Mouse (Mus musculus): ENCODE results near the gene Irak2. TPM values are rescaled to one million over a fixed set of nuclear protein-coding genes. Genes with fewer than 3 reads are reported as not detected.
A peak's percentile ranks its signal among the peaks of the same experiment; 100 is the strongest.

The Irak2 gene
- polyA plus RNA-seq, 1 experiment: 45.9 TPM

- Histone ChIP-seq H3K4me3 (ENCODE audit: insufficient read depth, poor library complexity, severe bottlenecking) (no peak overlapping the region), H3K27me3 (ENCODE audit: control insufficient read depth, insufficient read depth, insufficient read length) (no peaks in the 10 kb centered on the region), H3K79me3 (ENCODE audit: low read depth) (no peaks in the 10 kb centered on the region), H3K36me3 (ENCODE audit: control insufficient read depth, insufficient read depth) (no peaks in the 10 kb centered on the region), H3ac (ENCODE audit: control insufficient read depth, insufficient read length, low read depth) (no peak overlapping the region), H3K79me2 (ENCODE audit: control insufficient read depth, insufficient read depth) (no peaks in the 10 kb centered on the region)
- TF ChIP-seq CEBPB (IDR thresholded peaks at IDR 0.05; ENCODE audit: low read depth) (no peak), USF1 (IDR thresholded peaks at IDR 0.05; ENCODE audit: low read depth) (no peak), MYOD1 (IDR thresholded peaks at IDR 0.05; ENCODE audit: control insufficient read depth, insufficient read length, low read depth) (no peak), CTCF (IDR thresholded peaks at IDR 0.05; ENCODE audit: control insufficient read depth, insufficient read depth, insufficient read length) (no peak), MAX (IDR thresholded peaks at IDR 0.05) (no peak), MYOG (IDR thresholded peaks at IDR 0.05; ENCODE audit: control insufficient read depth, extremely low read depth, insufficient read length) (no peak), FOSL1 (IDR thresholded peaks at IDR 0.05; ENCODE audit: insufficient read depth, low read length, poor library complexity, severe bottlenecking) (no peak)
Measured at GRCm38 (mm10) chr6:113678246-113679012, 40.2 kb downstream of the Irak2 start.

DNA sequence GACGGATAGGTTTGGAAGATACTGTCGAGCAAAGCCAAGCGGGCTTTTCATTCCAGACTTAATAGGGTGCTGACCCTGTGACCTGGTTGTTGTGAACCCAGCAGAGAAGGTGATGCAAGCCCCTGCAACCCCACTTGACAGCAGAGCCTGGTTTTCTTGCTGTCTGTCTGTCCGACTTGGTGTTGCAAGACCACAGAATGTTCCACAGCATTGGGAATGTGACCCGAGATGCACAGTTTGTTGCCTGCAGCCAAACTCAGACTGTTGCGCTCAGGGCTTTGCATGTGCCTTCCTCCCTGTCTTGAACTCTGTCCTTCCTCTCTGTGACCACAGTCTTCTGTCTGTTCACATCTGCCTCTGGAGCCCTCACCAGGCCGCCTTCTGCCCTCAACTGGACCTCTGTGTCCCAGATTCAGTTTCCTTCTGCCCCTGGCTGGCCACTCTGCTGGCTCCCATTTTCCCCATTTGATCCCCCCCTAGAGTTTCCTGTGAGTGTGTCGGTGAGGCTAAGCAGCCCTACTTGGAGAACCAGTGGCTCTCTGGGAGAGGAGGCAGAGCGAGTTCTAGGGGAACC is 41.8 kb downstream of the Irak2 start:
- no peaks in the 10 kb centered on the region for H3K79me2 ChIP-seq (ENCODE audit: control insufficient read depth, insufficient read depth)
- no peaks in the 10 kb centered on the region for H3K27me3 ChIP-seq (ENCODE audit: control insufficient read depth, insufficient read depth, insufficient read length)
- H3K36me3 ChIP-seq (ENCODE audit: control insufficient read depth, insufficient read depth): no peaks in the 10 kb centered on the region
- no peak overlapping the region for H3K4me3 ChIP-seq (ENCODE audit: insufficient read depth, poor library complexity, severe bottlenecking)
- no peaks in the 10 kb centered on the region for H3K79me3 ChIP-seq (ENCODE audit: low read depth)
- TF ChIP-seq MYOD1 (IDR thresholded peaks at IDR 0.05; ENCODE audit: control insufficient read depth, insufficient read length, low read depth) (no peak), FOSL1 (IDR thresholded peaks at IDR 0.05; ENCODE audit: insufficient read depth, low read length, poor library complexity, severe bottlenecking) (no peak), MYOG (IDR thresholded peaks at IDR 0.05; ENCODE audit: control insufficient read depth, extremely low read depth, insufficient read length) (no peak), USF1 (IDR thresholded peaks at IDR 0.05; ENCODE audit: low read depth) (no peak), MAX (IDR thresholded peaks at IDR 0.05) (no peak), CEBPB (IDR thresholded peaks at IDR 0.05; ENCODE audit: low read depth) (no peak), CTCF (IDR thresholded peaks at IDR 0.05; ENCODE audit: control insufficient read depth, insufficient read depth, insufficient read length) (no peak)
- no peak overlapping the region for H3ac ChIP-seq (ENCODE audit: control insufficient read depth, insufficient read length, low read depth)

DNA sequence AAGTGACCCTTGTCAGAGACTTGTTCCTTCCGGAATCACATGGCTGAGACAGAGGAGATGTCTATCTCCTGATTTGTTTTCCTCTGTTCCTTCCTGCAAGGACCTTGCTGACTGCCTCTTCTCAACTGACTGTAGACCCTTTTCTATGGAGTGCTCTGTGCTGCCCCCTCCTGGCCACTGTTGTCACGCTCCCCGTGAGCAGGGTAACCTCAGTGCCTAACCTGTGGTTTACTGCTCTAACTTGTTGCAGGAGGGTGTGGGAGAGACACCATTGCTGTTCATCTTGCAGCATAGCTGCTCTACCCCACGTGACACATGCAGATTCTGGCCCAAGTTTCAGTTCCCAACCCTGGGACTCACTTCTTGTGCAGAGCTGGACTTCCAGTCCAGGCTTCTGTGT is 43.0 kb downstream of the Irak2 start:
- H3K4me3 ChIP-seq (ENCODE audit: insufficient read depth, poor library complexity, severe bottlenecking): no peak overlapping the region
- H3ac ChIP-seq (ENCODE audit: control insufficient read depth, insufficient read length, low read depth): no peak overlapping the region
- H3K36me3 ChIP-seq (ENCODE audit: control insufficient read depth, insufficient read depth): no peaks in the 10 kb centered on the region
- H3K79me3 ChIP-seq (ENCODE audit: low read depth): no peaks in the 10 kb centered on the region
- H3K27me3 ChIP-seq (ENCODE audit: control insufficient read depth, insufficient read depth, insufficient read length): no peaks in the 10 kb centered on the region
- no peaks in the 10 kb centered on the region for H3K79me2 ChIP-seq (ENCODE audit: control insufficient read depth, insufficient read depth)
- no peak for TF ChIP-seq MYOG (IDR thresholded peaks at IDR 0.05; ENCODE audit: control insufficient read depth, extremely low read depth, insufficient read length)
- TF ChIP-seq FOSL1 (IDR thresholded peaks at IDR 0.05; ENCODE audit: insufficient read depth, low read length, poor library complexity, severe bottlenecking): no peak
- peak; percentile 83 for TF ChIP-seq CTCF (IDR thresholded peaks at IDR 0.05; ENCODE audit: control insufficient read depth, insufficient read depth, insufficient read length)
- TF ChIP-seq MAX (IDR thresholded peaks at IDR 0.05): no peak
- no peak for TF ChIP-seq MYOD1 (IDR thresholded peaks at IDR 0.05; ENCODE audit: control insufficient read depth, insufficient read length, low read depth)
- TF ChIP-seq CEBPB (IDR thresholded peaks at IDR 0.05; ENCODE audit: low read depth): no peak
- TF ChIP-seq USF1 (IDR thresholded peaks at IDR 0.05; ENCODE audit: low read depth): peak; percentile 23

- H3K27me3 ChIP-seq (ENCODE audit: control insufficient read depth, insufficient read depth, insufficient read length): no peaks in the 10 kb centered on the region
- H3K4me3 ChIP-seq (ENCODE audit: insufficient read depth, poor library complexity, severe bottlenecking): no peak overlapping the region
- no peaks in the 10 kb centered on the region for H3K79me2 ChIP-seq (ENCODE audit: control insufficient read depth, insufficient read depth)
- no peaks in the 10 kb centered on the region for H3K36me3 ChIP-seq (ENCODE audit: control insufficient read depth, insufficient read depth)
- H3ac ChIP-seq (ENCODE audit: control insufficient read depth, insufficient read length, low read depth): no peak overlapping the region
- H3K79me3 ChIP-seq (ENCODE audit: low read depth): no peaks in the 10 kb centered on the region
- TF ChIP-seq CTCF (IDR thresholded peaks at IDR 0.05; ENCODE audit: control insufficient read depth, insufficient read depth, insufficient read length) (no peak), MYOD1 (IDR thresholded peaks at IDR 0.05; ENCODE audit: control insufficient read depth, insufficient read length, low read depth) (no peak), CEBPB (IDR thresholded peaks at IDR 0.05; ENCODE audit: low read depth) (no peak), FOSL1 (IDR thresholded peaks at IDR 0.05; ENCODE audit: insufficient read depth, low read length, poor library complexity, severe bottlenecking) (no peak), USF1 (IDR thresholded peaks at IDR 0.05; ENCODE audit: low read depth) (no peak), MYOG (IDR thresholded peaks at IDR 0.05; ENCODE audit: control insufficient read depth, extremely low read depth, insufficient read length) (no peak), MAX (IDR thresholded peaks at IDR 0.05) (no peak)
Measured at GRCm38 (mm10) chr6:113683081-113683825, 45.0 kb downstream of the Irak2 start.

- Histone ChIP-seq H3K27me3 (ENCODE audit: control insufficient read depth, insufficient read depth, insufficient read length) (no peaks in the 10 kb centered on the region), H3K79me2 (ENCODE audit: control insufficient read depth, insufficient read depth) (peaks cover 9% of the 10 kb centered on the region), H3K36me3 (ENCODE audit: control insufficient read depth, insufficient read depth) (no peaks in the 10 kb centered on the region), H3ac (ENCODE audit: control insufficient read depth, insufficient read length, low read depth) (no peak overlapping the region), H3K4me3 (ENCODE audit: insufficient read depth, poor library complexity, severe bottlenecking) (no peak overlapping the region), H3K79me3 (ENCODE audit: low read depth) (peaks cover 5% of the 10 kb centered on the region)
- no peak for TF ChIP-seq MAX (IDR thresholded peaks at IDR 0.05)
- no peak for TF ChIP-seq FOSL1 (IDR thresholded peaks at IDR 0.05; ENCODE audit: insufficient read depth, low read length, poor library complexity, severe bottlenecking)
- no peak for TF ChIP-seq MYOG (IDR thresholded peaks at IDR 0.05; ENCODE audit: control insufficient read depth, extremely low read depth, insufficient read length)
- TF ChIP-seq USF1 (IDR thresholded peaks at IDR 0.05; ENCODE audit: low read depth): no peak
- TF ChIP-seq MYOD1 (IDR thresholded peaks at IDR 0.05; ENCODE audit: control insufficient read depth, insufficient read length, low read depth): no peak
- TF ChIP-seq CTCF (IDR thresholded peaks at IDR 0.05; ENCODE audit: control insufficient read depth, insufficient read depth, insufficient read length): no peak
- no peak for TF ChIP-seq CEBPB (IDR thresholded peaks at IDR 0.05; ENCODE audit: low read depth)
Measured at GRCm38 (mm10) chr6:113686551-113687125, 48.4 kb downstream of the Irak2 start.

Measured in C2C12 (cell line).